Mouse (Mus musculus): ENCODE data around the gene Kcnt1.

DNA sequence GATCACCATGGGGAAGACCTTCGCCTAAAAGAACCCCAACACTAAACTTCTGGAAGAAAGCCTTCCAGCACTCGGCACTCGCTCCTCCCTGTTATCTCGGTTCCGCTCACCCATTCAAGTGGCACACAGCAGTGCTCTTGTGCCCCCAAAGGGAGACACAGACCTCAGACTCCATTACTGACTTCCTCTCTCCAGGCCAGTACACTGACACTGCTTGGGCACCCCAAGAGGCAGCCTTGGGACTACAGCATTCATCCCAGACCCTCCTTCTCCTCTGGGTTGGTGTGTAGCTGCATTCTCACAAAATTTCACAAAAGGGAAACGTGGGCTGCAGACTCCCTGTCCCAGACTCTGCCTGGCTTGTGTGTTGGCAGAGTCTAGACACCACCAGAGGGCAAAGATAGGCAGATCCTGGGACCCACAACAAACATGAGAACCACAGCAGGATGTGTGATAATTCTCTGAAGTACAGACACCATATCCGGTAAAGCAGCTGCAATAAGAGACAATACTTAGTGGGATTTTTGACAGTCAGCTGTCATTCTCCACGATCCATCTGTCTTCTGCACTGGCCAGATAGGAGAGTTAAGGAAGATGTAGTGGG, 35.1 kb upstream of the Kcnt1 start:
- TF ChIP-seq CTCF (IDR thresholded peaks at IDR 0.05; ENCODE audit: insufficient read depth, low read length) = no peak
- no peak for TF ChIP-seq POLR2A (IDR thresholded peaks at IDR 0.05; ENCODE audit: borderline replicate concordance, extremely low read depth, low read depth, low read length)

Data from lung, adult 2 months (tissue).